Mouse (Mus musculus) brain, embryonic 14.5 days (tissue): ENCODE measurements around the gene Snd1. TPM values are rescaled to one million over a fixed set of nuclear protein-coding genes. Genes with fewer than 3 reads are reported as not detected.

ENCODE experiments used
- DNase-seq: peaks from one replicate; pipeline ENCODE4 v3.0.0-alpha.2; 2011; ENCODE audit warnings: low read depth
- CTCF ChIP-seq: fragments of 200-500 bp; IDR thresholded peaks from 2 replicates; pipeline ENCODE4 v1.5.1; 2012; ENCODE audit warnings: inconsistent platforms, mild to moderate bottlenecking, moderate library complexity, borderline replicate concordance; ENCODE audit not compliant: insufficient read depth, insufficient read length; ENCODE audit errors: extremely low read depth
- POLR2A ChIP-seq: fragments of 200-500 bp; IDR thresholded peaks from 2 replicates; pipeline ENCODE4 v1.6.1; 2012; ENCODE audit warnings: mild to moderate bottlenecking, inconsistent platforms, borderline replicate concordance; ENCODE audit not compliant: poor library complexity, insufficient read depth, insufficient read length, severe bottlenecking; ENCODE audit errors: extremely low read depth
- polyA plus RNA-seq: library from polyadenylated mRNA; depleted of rRNA; stranded (reverse); fragments of >200 nt; gene quantifications from 2 replicates; pipeline ENCODE4 v1.2.3, GENCODE M21; 2012

Snd1 gene
- polyA plus RNA-seq, 1 experiment, result 73.1 TPM

DNA sequence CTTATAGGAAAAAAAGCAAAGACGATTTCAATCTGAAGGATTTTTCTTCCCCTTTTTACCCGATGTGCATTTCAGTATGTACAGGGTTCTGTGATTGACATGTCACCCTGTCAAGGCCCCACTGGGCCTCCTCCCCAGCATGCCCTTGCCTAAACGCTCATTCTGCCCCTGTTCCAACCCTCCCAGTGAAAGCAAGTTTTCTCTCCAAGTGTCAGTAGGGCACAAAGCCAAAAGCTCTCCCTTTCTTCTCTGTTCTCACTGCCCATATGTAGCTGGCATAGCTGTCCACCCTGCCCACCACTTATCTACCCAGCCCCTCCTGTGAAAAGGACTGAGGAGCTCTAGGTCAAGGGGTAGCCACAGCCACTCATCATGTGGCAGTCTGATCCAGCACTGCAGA, 374.4 kb downstream of the Snd1 start:
- TF ChIP-seq CTCF (no peak), POLR2A (no peak)
- DNase-seq, result peak; percentile 54

GRCm38 (mm10) chr6:28850326-28850900, 375.5 kb downstream of the Snd1 start:
- no peak for TF ChIP-seq CTCF
- TF ChIP-seq POLR2A, result no peak

DNA sequence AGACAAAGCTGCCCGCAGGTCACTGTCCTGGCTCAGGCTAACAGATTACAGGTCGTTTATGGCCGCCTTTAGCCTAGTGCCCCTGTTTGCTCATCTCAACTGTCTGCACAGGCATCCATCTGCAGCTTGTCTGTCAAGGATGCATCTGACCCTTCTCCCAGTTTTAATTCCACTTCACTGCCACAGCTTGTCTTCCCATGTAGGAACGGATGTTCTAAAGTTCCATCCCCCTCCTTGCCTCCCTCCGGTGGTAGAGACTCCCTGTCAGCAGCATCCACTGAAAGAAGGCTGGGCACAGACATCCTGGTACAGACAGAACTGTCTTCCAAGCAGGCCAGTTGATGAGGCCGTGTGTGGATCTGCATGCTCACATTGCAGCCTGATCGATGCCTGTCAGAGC, 377.4 kb downstream of the Snd1 start:
- DNase-seq, result no peak

More at GRCm38 (mm10) chr6:28850326-28850900, 375.5 kb downstream of the Snd1 start:
- DNase-seq, result no peak

GRCm38 (mm10) chr6:28853164-28853563, 378.2 kb downstream of the Snd1 start:
- TF ChIP-seq CTCF, result no peak
- TF ChIP-seq POLR2A, result no peak
- peak; percentile 83 for DNase-seq

More for the DNA sequence above, 377.4 kb downstream of the Snd1 start:
- TF ChIP-seq POLR2A (no peak), CTCF (no peak)

GRCm38 (mm10) chr6:28853654-28854053, 378.7 kb downstream of the Snd1 start:
- peak; percentile 57 for DNase-seq
- TF ChIP-seq CTCF (no peak), POLR2A (no peak)

- DNase-seq, result no peak
- TF ChIP-seq CTCF (no peak), POLR2A (no peak)
These were observed 379.7 kb downstream of the Snd1 start for GRCm38 (mm10) chr6:28854598-28854997.

DNA sequence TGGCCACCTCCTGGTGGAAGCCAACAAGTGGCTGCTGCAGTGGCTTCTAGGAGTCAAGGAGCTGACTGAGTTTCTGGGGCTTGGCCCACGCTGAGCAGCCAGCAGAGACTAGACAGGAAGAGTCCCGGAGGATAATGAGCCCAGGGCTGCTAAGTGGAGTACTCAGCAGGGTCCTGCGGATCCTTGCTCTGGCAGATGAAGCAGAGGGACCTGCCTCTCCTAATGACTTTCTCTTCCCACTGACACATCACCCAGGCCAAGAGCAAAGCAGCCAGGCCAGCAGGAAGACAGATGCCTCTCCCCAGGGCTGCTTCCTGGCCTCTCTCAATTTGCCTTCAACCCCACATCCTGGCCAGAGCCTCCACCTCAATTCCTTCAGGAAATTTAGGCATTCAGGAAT, 380.5 kb downstream of the Snd1 start:
- DNase-seq, result no peak
- TF ChIP-seq POLR2A (no peak), CTCF (no peak)

DNA sequence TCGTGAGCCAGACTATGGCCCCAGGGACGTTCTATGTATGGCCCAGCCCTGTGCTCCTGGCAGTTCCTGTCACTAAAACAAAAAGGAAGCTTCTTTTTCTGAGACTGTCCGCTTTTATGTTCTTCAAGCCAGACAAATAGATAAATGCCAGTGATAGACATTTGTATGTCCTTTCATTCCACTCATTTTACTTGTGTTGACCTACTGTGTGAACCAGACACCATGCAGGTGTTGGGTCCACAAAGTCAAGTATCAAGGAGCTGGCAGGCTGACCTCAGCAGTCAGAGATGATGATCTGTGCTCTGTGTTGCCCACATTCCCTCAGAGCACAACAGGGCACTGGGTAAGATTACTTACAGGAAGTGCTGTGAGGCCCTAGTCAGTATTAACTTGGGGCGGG, 381.9 kb downstream of the Snd1 start:
- TF ChIP-seq POLR2A, result no peak
- TF ChIP-seq CTCF, result no peak
- DNase-seq, result no peak

DNA sequence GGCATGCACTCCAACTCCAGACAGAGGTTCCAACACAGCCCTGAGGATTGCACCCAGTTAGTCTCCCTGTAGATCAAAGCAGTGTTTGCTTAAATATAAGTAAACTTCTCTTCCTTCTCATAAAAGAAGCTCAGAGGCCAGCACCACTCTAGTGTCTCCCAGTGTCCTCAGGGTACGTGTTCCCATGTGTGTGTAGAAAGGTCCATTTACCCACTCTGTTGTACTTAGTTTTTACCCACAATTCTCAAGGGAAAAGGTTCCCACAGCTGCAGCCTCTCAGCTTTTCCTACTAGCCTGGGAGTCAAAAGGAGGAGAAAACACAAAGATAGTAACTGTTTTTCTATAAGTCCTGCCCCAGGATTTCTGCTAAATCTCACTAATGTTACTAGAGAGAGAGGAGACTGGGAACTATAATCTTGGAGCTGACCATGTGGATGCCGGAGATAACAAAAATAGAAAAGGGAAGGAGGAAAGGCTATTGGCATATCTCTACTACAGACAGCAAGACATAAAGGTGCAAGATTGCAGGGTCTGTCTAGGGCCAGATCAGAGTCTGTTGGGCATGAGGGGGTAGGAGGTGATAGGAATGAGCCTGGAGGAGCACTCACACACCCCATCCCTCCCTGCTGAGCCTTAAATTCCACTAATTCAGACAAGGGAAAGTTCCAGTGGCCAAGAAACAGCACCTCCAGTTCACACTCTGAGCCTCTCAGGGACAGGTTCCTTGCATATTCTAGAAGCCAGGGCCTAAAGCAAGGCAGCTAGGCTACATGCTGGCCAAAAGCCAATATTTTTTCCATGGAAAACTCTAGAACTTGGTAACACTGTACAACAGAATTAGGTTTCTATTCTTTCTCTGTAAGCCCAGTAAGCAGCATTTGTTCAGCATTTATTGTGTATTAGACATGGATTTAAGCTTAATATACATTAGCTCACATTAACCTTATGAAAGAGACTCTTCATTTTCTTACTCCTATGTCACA, 382.6 kb downstream of the Snd1 start:
- TF ChIP-seq POLR2A, result no peak
- TF ChIP-seq CTCF, result no peak
- DNase-seq, result no peak

DNA sequence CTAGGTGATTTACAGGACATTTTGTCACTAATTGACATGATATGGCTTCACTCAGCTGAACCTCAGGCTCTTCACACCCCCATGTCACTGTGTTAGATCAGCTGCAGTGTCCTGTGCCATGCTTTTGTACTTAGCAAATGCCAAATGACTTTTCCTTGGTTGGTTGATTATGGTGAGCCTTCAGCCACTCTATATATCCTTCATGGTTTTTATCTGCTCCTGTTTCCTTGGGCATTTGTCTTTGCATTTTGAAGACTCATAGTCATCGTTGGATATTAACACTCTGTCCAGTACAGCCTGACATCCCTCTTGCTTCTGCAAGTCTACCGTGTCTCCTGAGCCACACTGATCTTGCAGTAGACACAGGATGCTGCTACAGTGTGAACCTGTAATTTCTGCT, 384.2 kb downstream of the Snd1 start:
- no peak for TF ChIP-seq POLR2A
- TF ChIP-seq CTCF, result no peak

DNA sequence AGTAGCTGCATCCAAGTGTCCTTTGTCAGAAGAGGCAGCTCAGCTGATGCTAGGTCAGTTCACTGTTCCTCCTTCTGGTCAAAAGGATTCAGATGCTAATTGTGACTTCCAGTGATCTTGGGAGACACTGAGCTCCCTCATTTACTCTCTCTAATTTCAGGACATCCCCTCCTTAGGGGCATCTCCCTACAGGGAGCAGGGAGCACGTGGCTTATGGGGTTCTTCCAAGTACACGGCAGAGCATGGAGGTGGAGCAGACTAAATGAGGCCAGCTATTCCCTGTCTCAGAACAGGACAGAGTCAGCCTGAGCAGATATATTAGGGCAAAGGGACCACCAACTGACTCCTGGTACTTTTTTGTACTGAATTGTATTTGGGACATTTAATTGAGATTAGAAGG, 385.5 kb downstream of the Snd1 start:
- DNase-seq, result no peak
- TF ChIP-seq POLR2A, result no peak

More for the DNA sequence above, 384.2 kb downstream of the Snd1 start:
- no peak for DNase-seq

- DNase-seq, result peak; percentile 27
- TF ChIP-seq CTCF (no peak), POLR2A (no peak)
These were observed 386.0 kb downstream of the Snd1 start for GRCm38 (mm10) chr6:28860922-28861321.

- TF ChIP-seq CTCF, result no peak
- no peak for TF ChIP-seq POLR2A
- no peak for DNase-seq
These were observed 387.4 kb downstream of the Snd1 start for GRCm38 (mm10) chr6:28862304-28862703.
